Mouse (Mus musculus): ENCODE results near the gene Ror1. TPM values are rescaled to one million over a fixed set of nuclear protein-coding genes. Genes with fewer than 3 reads are reported as not detected.

The Ror1 gene
- polyA plus RNA-seq, 1 experiment from 2014 or later, result 13.9 TPM

GRCm38 (mm10) chr4:100386272-100386988, 290.8 kb downstream of the Ror1 start:
- 53% methylated on average over 5 of the region's 5 CpGs for WGBS
- H3K4me2 ChIP-seq, result no peak overlapping the region
- H3K9ac ChIP-seq, result no peak overlapping the region
- peaks cover 16% of the 10 kb centered on the region for H3K4me1 ChIP-seq (replicated peaks)
- ATAC-seq (ENCODE audit: insufficient number of reproducible peaks, low FRiP score), result no peak
- H3K36me3 ChIP-seq, result no peaks in the 10 kb centered on the region
- no peak overlapping the region for H3K4me3 ChIP-seq
- 0 out of 2 replicates have a peak, but pooled peaks cover 3% of the 10 kb centered on the region for H3K9me3 ChIP-seq (replicated peaks)
- no peaks in the 10 kb centered on the region for H3K27me3 ChIP-seq (replicated peaks)
- no peak overlapping the region for H3K27ac ChIP-seq (ENCODE audit: poor library complexity, severe bottlenecking)

GRCm38 (mm10) chr4:100390436-100390835, 294.8 kb downstream of the Ror1 start:
- Histone ChIP-seq H3K4me2 (no peak overlapping the region), H3K4me1 (replicated peaks) (peaks cover 6% of the 10 kb centered on the region; the same call in 1 of the 2 replicates), H3K27ac (ENCODE audit: poor library complexity, severe bottlenecking) (no peak overlapping the region), H3K9ac (no peak overlapping the region), H3K36me3 (no peaks in the 10 kb centered on the region), H3K4me3 (no peak overlapping the region), H3K9me3 (replicated peaks) (0 out of 2 replicates have a peak, but pooled peaks cover 3% of the 10 kb centered on the region), H3K27me3 (replicated peaks) (no peaks in the 10 kb centered on the region)
- 89% methylated on average over 6 of the region's 6 CpGs for WGBS
- no peak for ATAC-seq (ENCODE audit: insufficient number of reproducible peaks, low FRiP score)

- H3K4me1 ChIP-seq (replicated peaks), result peaks cover 1% of the 10 kb centered on the region; the same call in 1 of the 2 replicates
- no peak for ATAC-seq (ENCODE audit: insufficient number of reproducible peaks, low FRiP score)
- no peaks in the 10 kb centered on the region for H3K27me3 ChIP-seq (replicated peaks)
- no peak overlapping the region for H3K4me3 ChIP-seq
- H3K4me2 ChIP-seq, result no peak overlapping the region
- WGBS, result 81% methylated on average over 6 of the region's 6 CpGs
- H3K36me3 ChIP-seq, result no peaks in the 10 kb centered on the region
- no peak overlapping the region for H3K9ac ChIP-seq
- 0 out of 2 replicates have a peak, but pooled peaks cover 3% of the 10 kb centered on the region for H3K9me3 ChIP-seq (replicated peaks)
- H3K27ac ChIP-seq (ENCODE audit: poor library complexity, severe bottlenecking), result no peak overlapping the region
Observed at GRCm38 (mm10) chr4:100391021-100391420, 295.4 kb downstream of the Ror1 start.

- no peaks in the 10 kb centered on the region for H3K9me3 ChIP-seq (replicated peaks)
- H3K9ac ChIP-seq, result no peak overlapping the region
- no peak overlapping the region for H3K4me3 ChIP-seq
- no peak for ATAC-seq (ENCODE audit: insufficient number of reproducible peaks, low FRiP score)
- H3K27me3 ChIP-seq (replicated peaks), result no peaks in the 10 kb centered on the region
- no peak overlapping the region for H3K4me2 ChIP-seq
- H3K27ac ChIP-seq (ENCODE audit: poor library complexity, severe bottlenecking), result no peak overlapping the region
- H3K36me3 ChIP-seq, result no peaks in the 10 kb centered on the region
- no peaks in the 10 kb centered on the region for H3K4me1 ChIP-seq (replicated peaks)
- WGBS, result 80% methylated on average over 12 of the region's 12 CpGs
Observed at GRCm38 (mm10) chr4:100393374-100394061, 297.9 kb downstream of the Ror1 start.

- Histone ChIP-seq H3K4me3 (no peak overlapping the region), H3K27ac (ENCODE audit: poor library complexity, severe bottlenecking) (no peak overlapping the region), H3K4me1 (replicated peaks) (no peaks in the 10 kb centered on the region), H3K9ac (no peak overlapping the region), H3K9me3 (replicated peaks) (no peaks in the 10 kb centered on the region), H3K27me3 (replicated peaks) (no peaks in the 10 kb centered on the region), H3K36me3 (no peaks in the 10 kb centered on the region), H3K4me2 (no peak overlapping the region)
- WGBS, result 78% methylated on average over 4 of the region's 4 CpGs
- ATAC-seq (ENCODE audit: insufficient number of reproducible peaks, low FRiP score), result no peak
Observed at GRCm38 (mm10) chr4:100395407-100395806, 299.8 kb downstream of the Ror1 start.

GRCm38 (mm10) chr4:100398079-100398478, 302.5 kb downstream of the Ror1 start:
- WGBS, result 50% methylated on average over 3 of the region's 3 CpGs

GRCm38 (mm10) chr4:100401078-100401477, 305.5 kb downstream of the Ror1 start:
- no peaks in the 10 kb centered on the region for H3K27me3 ChIP-seq (replicated peaks)
- no peaks in the 10 kb centered on the region for H3K36me3 ChIP-seq
- 40% methylated on average over 3 of the region's 3 CpGs for WGBS
- peaks cover 11% of the 10 kb centered on the region for H3K4me1 ChIP-seq (replicated peaks)
- no peak overlapping the region for H3K4me3 ChIP-seq
- ATAC-seq (ENCODE audit: insufficient number of reproducible peaks, low FRiP score), result no peak
- no peaks in the 10 kb centered on the region for H3K9me3 ChIP-seq (replicated peaks)
- no peak overlapping the region for H3K27ac ChIP-seq (ENCODE audit: poor library complexity, severe bottlenecking)
- H3K9ac ChIP-seq, result no peak overlapping the region
- H3K4me2 ChIP-seq, result no peak overlapping the region

More at GRCm38 (mm10) chr4:100398079-100398478, 302.5 kb downstream of the Ror1 start:
- H3K27me3 ChIP-seq (replicated peaks), result no peaks in the 10 kb centered on the region
- H3K27ac ChIP-seq (ENCODE audit: poor library complexity, severe bottlenecking), result no peak overlapping the region
- H3K9me3 ChIP-seq (replicated peaks), result no peaks in the 10 kb centered on the region
- no peak overlapping the region for H3K4me2 ChIP-seq
- no peak overlapping the region for H3K4me3 ChIP-seq
- no peaks in the 10 kb centered on the region for H3K36me3 ChIP-seq
- no peak for ATAC-seq (ENCODE audit: insufficient number of reproducible peaks, low FRiP score)
- peaks cover 11% of the 10 kb centered on the region for H3K4me1 ChIP-seq (replicated peaks)
- H3K9ac ChIP-seq, result no peak overlapping the region

- WGBS, result 73% methylated on average over 14 of the region's 14 CpGs
- no peak overlapping the region for H3K4me3 ChIP-seq
- H3K9me3 ChIP-seq (replicated peaks), result no peaks in the 10 kb centered on the region
- ATAC-seq (ENCODE audit: insufficient number of reproducible peaks, low FRiP score), result no peak
- H3K4me2 ChIP-seq, result no peak overlapping the region
- no peak overlapping the region for H3K9ac ChIP-seq
- H3K27ac ChIP-seq (ENCODE audit: poor library complexity, severe bottlenecking), result no peak overlapping the region
- H3K27me3 ChIP-seq (replicated peaks), result no peaks in the 10 kb centered on the region
- no peaks in the 10 kb centered on the region for H3K36me3 ChIP-seq
- H3K4me1 ChIP-seq (replicated peaks), result peaks cover 11% of the 10 kb centered on the region
Observed at GRCm38 (mm10) chr4:100401581-100402470, 306.2 kb downstream of the Ror1 start.

GRCm38 (mm10) chr4:100407261-100407874, 311.8 kb downstream of the Ror1 start:
- 41% methylated on average over 9 of the region's 9 CpGs for WGBS

GRCm38 (mm10) chr4:100409521-100409920, 313.9 kb downstream of the Ror1 start:
- H3K27me3 ChIP-seq (replicated peaks), result peaks cover 4% of the 10 kb centered on the region; the same call in 1 of the 2 replicates
- 40% methylated on average over 8 of the region's 8 CpGs for WGBS

More at GRCm38 (mm10) chr4:100407261-100407874, 311.8 kb downstream of the Ror1 start:
- Histone ChIP-seq H3K27ac (ENCODE audit: poor library complexity, severe bottlenecking) (no peak overlapping the region), H3K9ac (no peak overlapping the region), H3K27me3 (replicated peaks) (peaks cover 4% of the 10 kb centered on the region; the same call in 1 of the 2 replicates), H3K36me3 (peaks cover 8% of the 10 kb centered on the region), H3K4me2 (no peak overlapping the region), H3K4me1 (replicated peaks) (no peaks in the 10 kb centered on the region; the same call in 1 of the 2 replicates), H3K9me3 (replicated peaks) (0 out of 2 replicates have a peak, but pooled peaks cover 3% of the 10 kb centered on the region), H3K4me3 (no peak overlapping the region)
- no peak for ATAC-seq (ENCODE audit: insufficient number of reproducible peaks, low FRiP score)

More at GRCm38 (mm10) chr4:100409521-100409920, 313.9 kb downstream of the Ror1 start:
- Histone ChIP-seq H3K27ac (ENCODE audit: poor library complexity, severe bottlenecking) (no peak overlapping the region), H3K9me3 (replicated peaks) (0 out of 2 replicates have a peak, but pooled peaks cover 3% of the 10 kb centered on the region), H3K9ac (no peak overlapping the region), H3K4me2 (no peak overlapping the region), H3K36me3 (peaks cover 8% of the 10 kb centered on the region), H3K4me1 (replicated peaks) (no peaks in the 10 kb centered on the region; the same call in 1 of the 2 replicates), H3K4me3 (no peak overlapping the region)
- no peak for ATAC-seq (ENCODE audit: insufficient number of reproducible peaks, low FRiP score)

Data from heart, embryonic 12.5 days (tissue).